Mouse (Mus musculus) T-helper 1 cell (primary cell): ENCODE measurements around the gene Invs.

Experiments used
- in situ Hi-C: fragments of 300-600 bp; cut with MboI, MseI; formaldehyde crosslinking; loops from one replicate; pipeline ENCODE4 v1.15.1; 2025; ENCODE audit warnings: high pct_unique_total_duplicates

The Invs gene

GRCm38 (mm10) chr4:48454106-48454773 lies 174.7 kb downstream of the Invs start:
- in situ Hi-C loops, result no loop called here

GRCm38 (mm10) chr4:48458436-48458835 lies 178.9 kb downstream of the Invs start:
- in situ Hi-C loops, result no loop called here

GRCm38 (mm10) chr4:48461060-48461459 lies 181.5 kb downstream of the Invs start:
- in situ Hi-C loops, result no loop called here

GRCm38 (mm10) chr4:48470977-48471376 lies 191.4 kb downstream of the Invs start:
- in situ Hi-C loops, result no loop called here

GRCm38 (mm10) chr4:48472052-48472791 lies 192.7 kb downstream of the Invs start:
- in situ Hi-C loops, result no loop called here

GRCm38 (mm10) chr4:48472792-48473650 lies 193.5 kb downstream of the Invs start, which contains the start of gene Tex10:
Gene Tex10 (minus strand): TSS chr4:48473459.
- in situ Hi-C loops, result no loop called here

GRCm38 (mm10) chr4:48473651-48474011 lies 194.1 kb downstream of the Invs start:
- in situ Hi-C loops, result no loop called here

GRCm38 (mm10) chr4:48481287-48481686 lies 201.7 kb downstream of the Invs start:
- in situ Hi-C loops, result no loop called here
